Mouse (Mus musculus) heart, postnatal 0 days (tissue): ENCODE results near the gene Bloc1s1. TPM values are rescaled to one million over a fixed set of nuclear protein-coding genes. Genes with fewer than 3 reads are reported as not detected.

Experiments used
- ATAC-seq: fragments of 200-750 bp; cut with Nextera tagmentation; 2 replicates; pipeline ENCODE4 v1.8.0; 2017; ENCODE audit warnings: low read depth, moderate number of reproducible peaks, moderate library complexity; ENCODE audit not compliant: insufficient read depth
- DNase-seq: peaks from one replicate; pipeline ENCODE4 v3.0.0-alpha.2; 2016; ENCODE audit warnings: low spot score
- H3K27ac ChIP-seq: fragments of 300-500 bp; sonication (generic); 2 replicates; pipeline ENCODE4 v1.5.1; 2014; ENCODE audit warnings: low read depth, mild to moderate bottlenecking
- H3K27me3 ChIP-seq: fragments of 300-500 bp; sonication (generic); 2 replicates; pipeline ENCODE4 v1.6.1; 2014; ENCODE audit warnings: low read length, mixed read lengths; ENCODE audit not compliant: control insufficient read depth, insufficient read depth
- H3K36me3 ChIP-seq: fragments of 300-500 bp; sonication (generic); replicated peaks from 2 replicates; pipeline ENCODE4 v1.6.1; 2014; ENCODE audit warnings: low read length, mixed read lengths; ENCODE audit not compliant: control insufficient read depth, insufficient read depth
- H3K4me1 ChIP-seq: fragments of 300-500 bp; sonication (generic); 2 replicates; pipeline ENCODE4 v1.6.1; 2014; ENCODE audit warnings: antibody characterized with exemption; ENCODE audit not compliant: control insufficient read depth, insufficient read depth
- H3K4me2 ChIP-seq: fragments of 300-500 bp; sonication (generic); 2 replicates; pipeline ENCODE4 v1.6.1; 2014; ENCODE audit warnings: low read depth, mild to moderate bottlenecking, low read length, moderate library complexity
- H3K4me3 ChIP-seq: fragments of 300-500 bp; sonication (generic); 2 replicates; pipeline ENCODE4 v1.5.1; 2014; ENCODE audit warnings: low read depth, low read length
- H3K9ac ChIP-seq: fragments of 300-500 bp; sonication (generic); replicated peaks from 2 replicates; pipeline ENCODE4 v1.6.1; 2014; ENCODE audit warnings: low read depth, low read length, mixed read lengths
- H3K9me3 ChIP-seq: fragments of 300-500 bp; sonication (generic); replicated peaks from 2 replicates; pipeline ENCODE4 v1.6.1; 2016; ENCODE audit warnings: low read length; ENCODE audit not compliant: control insufficient read depth
- CTCF ChIP-seq: IDR thresholded peaks from 2 replicates; pipeline ENCODE4 v1.5.1; 2016; ENCODE audit warnings: antibody characterized with exemption, control low read depth, low read depth
- EP300 ChIP-seq: IDR thresholded peaks from 2 replicates; pipeline ENCODE4 v1.6.1; 2016; ENCODE audit warnings: antibody characterized with exemption, low read depth
- WGBS: fragments of 180-500 bp; shearing (Covaris S2); extraction: QIAGEN DNeasy Blood & Tissue Kit; methylation state at CpG from one replicate; pipeline ENCODE4 v1.1.7; 2014; 5-methylcytosine and 5-hydroxymethylcytosine counted together
- polyA plus RNA-seq: library from polyadenylated mRNA; unstranded; fragments of >200 nt; fragmentation: Nextera tagmentation; extraction: Ambion mirVana; gene quantifications from 2 replicates; pipeline ENCODE4 v1.2.1, GENCODE M21; 2015
- total RNA-seq: library from RNA; depleted of rRNA; stranded (reverse); fragments of >200 nt; gene quantifications from 2 replicates; pipeline ENCODE4 v1.2.3, GENCODE M21; 2014; ENCODE audit warnings: low replicate concordance; rRNA removed

Gene Bloc1s1
- total RNA-seq = 121 and 130 TPM in 2 replicates
- 292 and 295 TPM in 2 replicates for polyA plus RNA-seq

GRCm38 (mm10) chr10:128923935-128924334, at the start of gene Bloc1s1:
Gene Bloc1s1, minus strand, starts transcription at chr10:128924035.
- DNase-seq (no peak), ATAC-seq (no peak)
- WGBS = 53% methylated on average over 9 of the region's 9 CpGs
- H3K4me3 ChIP-seq = peak within 1 kb of the TSS; percentile 66
- H3K9me3 ChIP-seq = no peaks in the 10 kb centered on the region
- peak within 1 kb of the TSS; percentile 75 for H3K4me2 ChIP-seq
- peaks cover 23% of the 10 kb centered on the region for H3K4me1 ChIP-seq
- no peaks in the 10 kb centered on the region for H3K27me3 ChIP-seq
- H3K9ac ChIP-seq = peak within 1 kb of the TSS; percentile 66
- H3K27ac ChIP-seq = peak within 1 kb of the TSS; percentile 91
- H3K36me3 ChIP-seq = no peaks in the 10 kb centered on the region
- TF ChIP-seq CTCF = no peak
- TF ChIP-seq EP300 = no peak

- 65% methylated on average over 4 of the region's 4 CpGs for WGBS
- TF ChIP-seq EP300 = no peak
- TF ChIP-seq CTCF = no peak
Measured at GRCm38 (mm10) chr10:128972841-128973240, 49.0 kb upstream of the Bloc1s1 start.

GRCm38 (mm10) chr10:128970740-128971250, 47.0 kb upstream of the Bloc1s1 start:
- Histone ChIP-seq H3K4me1 (no peaks in the 10 kb centered on the region), H3K27ac (no peak overlapping the region), H3K27me3 (no peaks in the 10 kb centered on the region), H3K9me3 (no peaks in the 10 kb centered on the region), H3K9ac (no peak overlapping the region), H3K4me2 (no peak overlapping the region), H3K4me3 (no peak overlapping the region), H3K36me3 (no peaks in the 10 kb centered on the region)
- no peak for DNase-seq
- TF ChIP-seq EP300 (no peak), CTCF (no peak)
- no peak for ATAC-seq
- 29% methylated on average over 1 of the region's 1 CpGs for WGBS

More at GRCm38 (mm10) chr10:128972841-128973240, 49.0 kb upstream of the Bloc1s1 start:
- Histone ChIP-seq H3K4me1 (no peaks in the 10 kb centered on the region), H3K9me3 (no peaks in the 10 kb centered on the region), H3K4me2 (no peak overlapping the region), H3K36me3 (no peaks in the 10 kb centered on the region), H3K9ac (no peak overlapping the region), H3K4me3 (no peak overlapping the region), H3K27ac (no peak overlapping the region), H3K27me3 (no peaks in the 10 kb centered on the region)
- DNase-seq (no peak), ATAC-seq (no peak)

GRCm38 (mm10) chr10:128968341-128968749, 44.5 kb upstream of the Bloc1s1 start:
- Histone ChIP-seq H3K4me3 (no peak overlapping the region), H3K4me2 (no peak overlapping the region), H3K27me3 (no peaks in the 10 kb centered on the region), H3K9me3 (no peaks in the 10 kb centered on the region), H3K4me1 (no peaks in the 10 kb centered on the region), H3K9ac (no peak overlapping the region), H3K27ac (no peak overlapping the region), H3K36me3 (no peaks in the 10 kb centered on the region)
- no peak for ATAC-seq
- TF ChIP-seq EP300 (no peak), CTCF (no peak)
- 23% methylated on average over 1 of the region's 1 CpGs for WGBS
- no peak for DNase-seq

GRCm38 (mm10) chr10:128965871-128966270, 42.0 kb upstream of the Bloc1s1 start:
- H3K9ac ChIP-seq = no peak overlapping the region
- TF ChIP-seq EP300 (no peak), CTCF (no peak)
- 74% methylated on average over 6 of the region's 6 CpGs for WGBS
- H3K36me3 ChIP-seq = no peaks in the 10 kb centered on the region
- H3K9me3 ChIP-seq = no peaks in the 10 kb centered on the region
- H3K4me1 ChIP-seq = no peaks in the 10 kb centered on the region
- H3K27me3 ChIP-seq = no peaks in the 10 kb centered on the region
- DNase-seq (no peak), ATAC-seq (no peak)
- H3K27ac ChIP-seq = no peak overlapping the region
- no peak overlapping the region for H3K4me2 ChIP-seq
- H3K4me3 ChIP-seq = no peak overlapping the region

GRCm38 (mm10) chr10:128964961-128965360, 41.1 kb upstream of the Bloc1s1 start:
- TF ChIP-seq EP300 (no peak), CTCF (no peak)
- no peak overlapping the region for H3K4me3 ChIP-seq
- H3K36me3 ChIP-seq = no peaks in the 10 kb centered on the region
- no peak for DNase-seq
- 81% methylated on average over 2 of the region's 2 CpGs for WGBS
- no peak overlapping the region for H3K27ac ChIP-seq
- ATAC-seq = no peak
- no peak overlapping the region for H3K9ac ChIP-seq
- H3K4me1 ChIP-seq = no peaks in the 10 kb centered on the region
- H3K4me2 ChIP-seq = no peak overlapping the region
- no peaks in the 10 kb centered on the region for H3K27me3 ChIP-seq
- H3K9me3 ChIP-seq = no peaks in the 10 kb centered on the region
